Mouse (Mus musculus): ENCODE measurements around the gene Tmtc4.

- TF ChIP-seq CTCF (IDR thresholded peaks at IDR 0.05; ENCODE audit: borderline replicate concordance, control insufficient read depth, extremely low read depth, insufficient read depth, low read length, poor library complexity): no peak
- TF ChIP-seq POLR2A (IDR thresholded peaks at IDR 0.05; ENCODE audit: control insufficient read depth, extremely low read depth, insufficient read depth, low read length, poor library complexity): no peak
Observed at GRCm38 (mm10) chr14:122887278-122887677, 96.6 kb downstream of the Tmtc4 start.

Measured in thymus, adult 2 months (tissue).